Mouse (Mus musculus): Measurements from ENCODE around the gene Pou3f1. TPM values are rescaled to one million over a fixed set of nuclear protein-coding genes. Genes with fewer than 3 reads are reported as not detected.
"Not testable (repeated sequence)": the region's sequence is repeated elsewhere in the genome, so short reads cannot be mapped to it uniquely, and the experiment has no call there.

The Pou3f1 gene
- total RNA-seq, 1 experiment from 2014 or later: 0.11 TPM

DNA sequence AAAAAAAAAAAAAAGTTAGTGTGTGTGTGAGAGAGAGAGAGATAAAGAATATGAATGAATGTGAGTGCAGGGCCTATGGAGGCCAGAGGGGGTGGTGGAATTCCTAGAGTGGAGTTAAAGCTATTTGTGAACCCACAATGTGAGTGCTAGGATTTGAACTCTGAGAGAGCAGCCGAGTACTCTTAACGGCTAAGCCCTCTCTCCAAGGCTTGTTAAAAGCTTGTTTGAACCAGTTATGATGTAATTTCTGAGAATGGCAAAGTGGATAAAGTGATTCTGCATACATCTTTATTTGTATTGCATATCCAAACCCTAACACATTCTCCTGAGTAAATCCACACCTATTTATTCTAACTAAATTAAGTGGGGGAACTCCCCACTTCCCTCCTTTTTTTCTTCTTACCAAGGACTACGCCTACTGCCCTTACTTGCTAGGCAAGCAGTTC, 35.8 kb downstream of the Pou3f1 start:
- DNase-seq: no peak

DNA sequence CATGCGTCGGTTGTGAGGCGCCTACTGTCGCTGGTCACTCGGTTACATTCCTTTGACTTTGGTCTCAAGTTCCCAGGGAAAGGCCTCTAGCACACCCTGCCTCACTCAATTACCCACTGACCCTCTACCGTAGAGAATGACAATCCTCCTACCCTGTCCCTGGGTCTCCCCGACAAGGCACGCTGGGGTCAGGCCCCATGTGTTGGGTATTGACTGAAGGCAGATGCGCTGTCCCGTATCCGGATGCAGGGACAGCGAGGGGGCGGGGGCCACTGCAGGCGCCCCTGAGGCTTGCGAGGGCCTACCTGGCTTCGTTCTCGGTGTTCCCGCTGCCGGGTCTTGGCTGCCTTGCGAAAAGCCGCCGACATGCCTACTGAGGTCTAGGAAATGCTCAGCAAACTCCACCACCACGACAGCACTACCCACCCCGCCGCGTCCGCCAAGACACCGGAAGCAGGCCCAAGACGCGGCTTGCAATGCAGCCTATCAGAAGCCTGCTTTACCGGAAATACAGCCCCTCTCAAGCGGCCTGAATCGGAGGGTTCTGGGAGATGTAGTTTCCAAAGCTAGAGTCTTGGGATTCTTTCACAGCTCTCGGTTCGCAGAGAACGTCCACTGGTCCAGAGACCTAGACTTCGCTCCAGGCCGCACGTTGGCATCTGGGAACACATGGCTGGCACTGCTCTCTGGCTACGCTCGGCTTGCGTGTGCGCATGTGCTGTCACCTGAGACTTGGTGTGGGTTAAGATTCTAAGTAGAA, 36.7 kb downstream of the Pou3f1 start, which contains the start of gene Utp11:
Gene Utp11, minus strand, starts transcription at position 466 of the 760 bp plus-strand sequence.
- DNase-seq: peak; percentile 92

DNA sequence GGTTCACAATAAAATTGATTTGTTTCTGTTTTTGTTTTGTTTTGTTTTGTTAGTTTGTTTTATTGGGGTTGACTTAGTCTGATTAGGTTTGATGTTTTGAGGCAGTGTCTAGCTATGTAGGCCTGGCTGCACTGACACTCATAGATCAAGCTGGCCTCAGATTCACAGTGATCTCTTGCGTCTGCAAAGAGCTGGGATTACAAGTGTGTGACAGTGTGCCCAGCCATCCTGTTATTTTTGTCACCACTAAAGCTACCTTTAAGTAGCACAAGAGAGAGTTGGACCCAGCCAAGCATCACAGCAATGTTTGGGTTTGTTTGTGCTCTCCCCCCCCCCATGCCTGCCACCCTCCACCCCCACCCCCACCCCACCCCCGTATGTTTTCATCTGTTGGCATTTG, 38.0 kb downstream of the Pou3f1 start:
- DNase-seq: no peak

DNA sequence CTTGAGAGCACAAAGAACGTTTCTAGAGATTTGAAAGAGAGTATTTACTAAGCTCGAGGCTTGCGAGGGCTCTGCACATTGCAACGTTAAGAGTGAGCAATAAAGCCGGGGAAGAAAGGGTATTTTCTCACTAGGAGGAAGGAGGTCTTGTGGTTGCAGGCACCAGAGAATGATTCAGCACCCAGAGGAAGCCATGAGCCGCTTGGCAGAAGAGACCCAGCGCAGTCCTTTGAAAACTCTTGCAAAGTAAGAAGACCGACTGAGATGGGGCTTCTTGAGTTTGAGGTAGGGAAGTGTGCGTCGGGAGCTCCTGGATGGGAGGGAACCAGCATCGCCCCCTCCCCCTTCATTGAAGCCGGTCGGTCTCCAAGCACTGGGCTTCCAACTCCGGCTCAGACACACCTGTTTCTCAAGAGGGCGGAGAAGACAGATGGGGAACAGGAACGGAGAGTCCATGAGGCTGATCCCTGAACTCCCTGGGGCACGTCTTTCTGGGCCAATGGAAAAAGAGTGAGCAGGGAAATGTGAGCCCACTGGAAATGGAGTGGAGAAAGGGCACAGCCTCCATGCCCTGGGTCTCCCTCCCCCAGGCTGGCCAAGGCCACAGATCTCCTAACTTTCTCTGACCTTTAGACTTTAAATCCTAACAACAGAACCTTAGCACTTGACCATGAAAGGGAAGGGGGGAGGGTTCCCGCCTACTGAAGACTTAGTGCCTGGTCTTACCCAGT, 39.3 kb downstream of the Pou3f1 start:
- no peak for DNase-seq

DNA sequence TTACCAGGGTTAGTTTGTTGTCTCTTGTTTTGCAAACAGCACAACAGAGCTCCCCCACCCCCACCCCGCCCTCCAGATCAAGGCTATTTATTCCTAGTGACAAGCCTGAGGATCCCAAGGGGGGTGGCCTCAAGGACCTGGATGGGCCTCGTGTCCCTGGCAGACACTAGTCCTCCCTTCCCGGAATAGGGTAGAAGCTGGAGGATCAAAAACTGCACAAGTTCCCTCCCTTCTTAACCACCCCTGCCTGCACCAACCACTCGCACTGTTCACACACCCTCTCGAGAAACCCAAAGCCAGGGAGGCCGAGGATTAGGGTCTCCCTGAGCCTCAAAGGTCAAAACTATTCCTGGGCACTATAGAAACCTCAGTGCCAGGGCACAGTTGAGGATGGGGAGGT, 43.2 kb downstream of the Pou3f1 start:
- DNase-seq: peak; percentile 52

DNA sequence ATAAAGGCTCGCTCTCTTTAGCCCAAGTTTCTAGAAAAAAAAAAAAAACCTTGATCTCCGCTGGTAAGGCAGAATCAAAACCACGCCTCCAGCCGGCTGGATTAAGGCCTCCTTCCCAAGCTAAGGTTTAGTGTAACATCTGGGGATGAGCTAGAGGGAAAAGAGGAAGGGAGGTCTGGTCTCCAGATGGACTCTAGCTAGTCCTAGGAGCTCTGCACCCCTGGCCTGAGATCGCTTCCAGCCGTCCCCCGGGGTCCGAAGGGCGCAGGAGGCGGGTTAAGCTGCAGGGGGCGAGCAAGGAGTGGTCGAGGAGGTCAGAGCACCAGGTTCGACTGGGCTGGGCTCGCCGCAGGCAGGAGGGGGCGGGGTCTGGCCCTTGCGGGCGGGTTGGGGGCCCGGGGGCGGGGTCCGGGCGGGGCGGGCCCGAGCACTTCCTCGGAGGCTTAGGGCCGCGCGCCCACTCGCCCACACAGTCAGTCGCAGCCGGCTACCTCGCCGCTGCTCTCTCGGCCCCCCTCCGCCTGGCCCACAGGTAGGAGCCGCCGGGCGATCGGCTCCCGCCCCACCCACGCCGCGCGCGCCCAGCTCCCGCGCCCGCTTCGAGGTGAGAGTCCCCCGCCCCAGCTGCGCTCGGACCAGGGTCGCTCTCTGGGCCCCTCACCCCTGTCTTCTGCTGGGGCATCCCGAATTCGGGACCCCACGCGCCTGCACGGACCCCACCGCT, 43.8 kb downstream of the Pou3f1 start, which contains the start of gene Fhl3:
Gene Fhl3, plus strand, starts transcription at position 454 of the 724 bp plus-strand sequence.
- DNase-seq: peak; percentile 80

DNA sequence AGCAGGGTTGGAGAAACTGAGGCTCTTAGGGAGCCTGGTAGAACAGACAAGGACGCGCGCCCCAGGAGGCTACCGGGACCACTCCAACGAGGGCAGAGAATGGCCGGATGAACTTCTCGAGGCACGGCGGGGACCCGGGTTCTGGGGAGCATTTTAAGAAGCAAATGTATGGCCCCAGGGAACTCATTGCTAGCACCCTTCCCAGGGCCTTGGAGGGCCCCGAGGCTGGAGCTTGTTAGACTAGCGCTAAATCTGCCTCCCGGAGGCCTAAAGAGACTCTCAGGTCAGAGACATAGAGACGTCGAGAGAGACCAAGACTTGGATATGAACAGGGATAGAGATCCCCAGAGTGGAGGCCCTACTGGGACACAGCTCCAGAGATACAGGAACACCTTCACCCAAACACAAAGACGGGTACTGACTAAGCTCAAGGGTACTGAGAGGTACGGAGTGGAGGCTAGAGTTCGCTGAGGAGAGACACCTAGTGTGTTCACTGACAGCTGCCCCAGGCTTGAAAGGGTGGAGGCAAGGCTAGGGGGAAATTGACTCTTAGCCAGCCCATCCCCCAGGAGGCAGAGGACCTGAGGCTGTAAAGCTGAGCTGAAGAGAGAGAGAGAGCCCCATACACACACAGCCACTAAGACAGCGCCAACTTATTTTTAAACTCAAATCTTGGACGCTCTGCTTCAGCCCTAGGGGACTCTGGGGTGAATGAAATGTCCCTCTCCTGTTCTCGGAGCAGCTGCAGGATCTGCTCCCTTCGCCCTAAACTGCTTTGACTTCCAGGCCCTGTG, 44.6 kb downstream of the Pou3f1 start:
- DNase-seq: no peak

DNA sequence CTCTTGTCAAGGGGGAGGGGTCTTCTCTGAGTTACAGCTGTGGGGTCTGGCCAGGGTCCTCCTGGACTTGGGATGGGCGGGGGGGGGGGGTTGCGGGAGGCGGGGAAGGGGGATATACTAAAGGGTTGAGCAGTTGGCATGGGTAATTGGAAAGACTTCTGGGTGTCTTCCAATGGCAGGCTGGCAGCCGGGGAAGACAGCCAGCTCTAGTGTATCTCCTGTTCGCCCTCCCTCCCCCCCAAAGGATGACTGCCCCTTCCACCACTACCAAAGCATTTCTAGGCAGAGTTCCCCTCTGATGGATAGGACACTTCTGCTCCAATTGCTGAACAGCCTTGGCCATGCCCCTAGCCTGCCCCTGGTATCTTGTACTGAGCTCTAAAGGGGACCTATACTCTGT, 45.3 kb downstream of the Pou3f1 start:
- no peak for DNase-seq

DNA sequence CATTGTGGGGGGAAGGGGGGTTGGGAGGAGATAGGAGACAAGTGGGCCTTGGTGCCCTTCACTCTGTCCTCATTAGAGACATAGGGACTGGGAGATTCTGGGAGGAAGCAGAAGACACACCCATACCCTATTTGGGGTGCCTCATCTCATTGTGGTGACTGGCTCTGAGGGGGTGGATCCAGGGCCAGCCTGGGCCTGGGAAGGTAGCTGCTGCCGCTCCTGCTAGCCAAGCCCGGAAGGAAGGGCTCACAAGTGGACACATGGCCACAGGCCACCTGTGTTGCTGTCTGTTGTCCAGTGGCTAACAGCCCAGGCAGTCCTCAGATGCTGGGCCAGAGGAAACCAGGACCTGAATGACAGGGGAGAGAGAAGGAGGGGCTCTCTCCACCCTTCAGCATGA, 46.8 kb downstream of the Pou3f1 start:
- no peak for DNase-seq

DNA sequence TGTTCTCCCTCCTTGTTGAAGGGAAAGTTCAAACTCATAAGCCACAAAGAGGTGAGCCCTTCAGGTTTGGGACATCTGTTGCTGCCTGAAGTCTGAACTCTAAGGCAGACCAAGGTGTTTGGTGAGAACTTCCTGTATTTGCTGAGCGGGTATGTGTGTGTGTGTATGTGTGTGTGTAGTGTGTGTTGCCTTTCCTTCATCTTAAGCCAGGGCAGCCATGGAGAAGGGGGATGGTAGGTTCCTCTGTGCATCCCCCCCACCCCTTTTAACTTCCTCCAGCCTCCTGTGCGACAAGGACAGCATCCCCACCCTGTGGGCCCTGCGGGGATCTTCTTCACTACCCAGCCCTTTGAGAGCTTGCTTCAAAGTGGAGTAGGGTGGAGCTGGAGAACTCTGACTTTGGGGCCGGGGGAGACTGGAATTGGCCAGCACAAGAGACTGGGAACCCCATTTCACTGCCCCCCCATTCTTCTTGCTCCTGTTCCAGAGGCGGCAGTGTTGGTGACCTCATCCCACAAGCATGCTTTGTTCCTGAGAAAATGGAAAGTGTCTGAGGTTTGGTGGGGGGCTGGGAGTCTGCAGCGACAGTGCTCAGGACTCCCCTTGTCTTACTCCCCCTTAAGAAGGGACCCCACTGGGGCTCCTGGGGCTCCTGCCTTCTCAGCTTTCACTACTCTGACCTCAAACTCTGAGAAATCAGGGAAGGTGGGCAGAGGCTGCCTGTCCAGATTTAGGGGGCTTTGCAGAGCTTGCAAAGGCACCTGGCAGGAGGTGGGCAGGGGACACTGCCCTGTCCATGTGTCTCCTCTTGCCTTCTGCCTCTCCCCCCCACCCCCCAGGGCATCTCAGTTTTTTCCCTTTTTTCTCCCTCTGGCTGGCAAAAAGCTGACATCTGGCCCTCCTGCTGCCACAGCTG, 47.5 kb downstream of the Pou3f1 start:
- peak; percentile 55 for DNase-seq

DNA sequence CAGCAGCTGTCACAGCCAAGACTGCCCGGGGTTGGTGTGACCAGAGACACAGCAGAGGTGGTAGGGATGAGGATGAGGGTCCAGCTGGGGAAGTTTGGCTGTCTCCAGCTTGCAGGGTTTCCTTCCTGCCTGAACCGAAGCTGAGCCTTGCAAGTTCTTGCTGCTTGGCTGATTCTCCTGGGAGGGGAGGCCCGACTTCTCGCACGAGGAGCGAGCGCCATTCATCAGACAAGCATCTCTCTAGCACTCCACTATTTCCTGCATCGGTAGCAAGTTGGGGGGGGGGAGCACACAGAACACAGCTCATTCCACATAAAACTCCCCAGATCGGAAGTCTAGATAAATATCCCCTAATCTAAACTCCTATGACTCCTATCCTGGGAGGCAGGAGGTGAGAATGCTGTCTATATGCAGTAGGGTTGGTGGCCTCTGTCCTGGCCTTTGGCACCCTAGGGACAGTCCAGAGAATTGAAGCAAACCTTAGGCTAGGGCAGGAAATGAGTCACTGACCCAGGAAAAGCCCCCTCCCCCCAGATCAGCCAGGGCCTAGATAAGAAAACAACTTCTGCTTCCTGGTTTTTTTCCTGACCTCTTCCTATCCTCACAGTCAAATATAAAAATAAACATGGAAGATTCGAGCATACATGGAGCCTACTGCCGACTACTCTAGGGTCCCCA, 48.3 kb downstream of the Pou3f1 start:
- peak; percentile 57 for DNase-seq

DNA sequence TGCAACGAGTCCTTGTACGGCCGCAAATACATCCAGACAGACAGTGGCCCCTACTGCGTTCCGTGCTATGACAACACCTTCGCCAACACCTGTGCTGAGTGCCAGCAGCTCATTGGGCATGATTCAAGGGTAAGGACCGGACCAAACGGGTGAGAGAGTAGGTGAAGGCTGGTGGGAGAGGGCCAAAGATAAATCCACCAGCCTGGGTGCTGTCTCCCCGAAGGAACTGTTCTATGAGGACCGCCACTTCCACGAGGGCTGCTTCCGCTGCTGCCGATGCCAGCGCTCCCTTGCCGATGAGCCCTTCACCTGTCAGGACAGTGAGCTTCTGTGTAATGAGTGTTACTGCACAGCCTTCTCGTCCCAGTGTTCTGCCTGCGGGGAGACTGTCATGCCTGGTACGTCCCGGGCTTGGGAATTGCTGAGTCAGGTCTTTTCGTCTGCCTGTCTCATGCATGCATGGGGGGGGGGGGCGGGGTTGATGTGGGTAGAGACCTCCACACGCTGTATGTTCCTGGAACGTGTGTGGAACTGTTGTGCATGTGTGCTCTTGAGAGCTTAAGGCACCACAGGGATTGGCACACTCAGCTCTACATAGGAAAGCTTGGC, 49.2 kb downstream of the Pou3f1 start:
- no peak for DNase-seq

DNA sequence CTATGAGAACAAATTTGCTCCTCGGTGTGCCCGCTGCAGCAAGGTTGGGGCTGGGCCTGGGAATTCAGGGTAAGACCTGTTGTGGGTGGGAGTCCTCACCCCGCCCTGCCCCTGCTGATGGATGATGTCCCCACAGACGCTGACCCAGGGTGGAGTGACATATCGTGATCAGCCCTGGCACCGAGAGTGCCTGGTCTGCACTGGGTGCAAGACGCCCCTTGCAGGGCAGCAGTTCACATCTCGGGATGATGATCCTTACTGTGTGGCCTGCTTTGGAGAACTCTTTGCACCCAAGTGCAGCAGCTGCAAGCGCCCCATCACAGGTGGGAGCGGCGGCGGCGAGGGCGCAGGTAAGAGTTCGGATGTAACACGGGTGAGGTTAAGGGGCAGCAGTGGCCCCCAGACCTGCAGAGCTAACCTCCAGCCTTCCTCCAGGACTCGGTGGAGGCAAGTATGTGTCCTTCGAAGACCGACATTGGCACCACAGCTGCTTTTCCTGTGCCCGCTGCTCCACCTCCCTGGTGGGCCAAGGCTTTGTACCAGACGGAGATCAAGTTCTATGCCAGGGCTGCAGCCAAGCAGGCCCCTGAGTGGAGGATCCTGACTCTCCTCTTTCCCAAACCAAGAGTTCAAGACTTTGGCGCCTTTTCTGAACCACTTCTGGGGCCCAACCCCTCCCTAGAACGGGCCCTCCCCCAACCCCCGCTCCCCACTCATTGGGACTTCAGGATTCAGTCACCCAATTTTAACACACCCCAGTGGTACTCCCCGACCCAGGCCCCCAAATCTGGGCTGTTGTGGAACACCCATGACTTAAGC, 51.0 kb downstream of the Pou3f1 start:
- not testable (repeated sequence) for DNase-seq

DNA sequence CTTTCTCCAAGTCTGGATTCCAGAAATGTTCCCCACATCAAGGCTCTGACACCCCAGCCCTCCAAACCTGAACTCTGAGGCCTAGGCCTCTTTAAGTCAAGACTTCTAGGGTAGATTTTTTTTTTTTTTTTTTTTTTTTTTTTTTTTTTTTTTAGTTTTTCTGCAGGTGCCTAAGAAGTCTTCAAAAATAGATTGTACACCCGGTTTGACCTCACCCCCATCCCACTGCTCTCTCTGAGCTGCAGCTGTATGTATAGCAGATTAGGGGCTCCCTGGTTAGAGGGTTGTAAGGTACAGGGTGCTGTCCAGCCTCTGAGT, 51.6 kb downstream of the Pou3f1 start:
- not testable (repeated sequence) for DNase-seq

DNA sequence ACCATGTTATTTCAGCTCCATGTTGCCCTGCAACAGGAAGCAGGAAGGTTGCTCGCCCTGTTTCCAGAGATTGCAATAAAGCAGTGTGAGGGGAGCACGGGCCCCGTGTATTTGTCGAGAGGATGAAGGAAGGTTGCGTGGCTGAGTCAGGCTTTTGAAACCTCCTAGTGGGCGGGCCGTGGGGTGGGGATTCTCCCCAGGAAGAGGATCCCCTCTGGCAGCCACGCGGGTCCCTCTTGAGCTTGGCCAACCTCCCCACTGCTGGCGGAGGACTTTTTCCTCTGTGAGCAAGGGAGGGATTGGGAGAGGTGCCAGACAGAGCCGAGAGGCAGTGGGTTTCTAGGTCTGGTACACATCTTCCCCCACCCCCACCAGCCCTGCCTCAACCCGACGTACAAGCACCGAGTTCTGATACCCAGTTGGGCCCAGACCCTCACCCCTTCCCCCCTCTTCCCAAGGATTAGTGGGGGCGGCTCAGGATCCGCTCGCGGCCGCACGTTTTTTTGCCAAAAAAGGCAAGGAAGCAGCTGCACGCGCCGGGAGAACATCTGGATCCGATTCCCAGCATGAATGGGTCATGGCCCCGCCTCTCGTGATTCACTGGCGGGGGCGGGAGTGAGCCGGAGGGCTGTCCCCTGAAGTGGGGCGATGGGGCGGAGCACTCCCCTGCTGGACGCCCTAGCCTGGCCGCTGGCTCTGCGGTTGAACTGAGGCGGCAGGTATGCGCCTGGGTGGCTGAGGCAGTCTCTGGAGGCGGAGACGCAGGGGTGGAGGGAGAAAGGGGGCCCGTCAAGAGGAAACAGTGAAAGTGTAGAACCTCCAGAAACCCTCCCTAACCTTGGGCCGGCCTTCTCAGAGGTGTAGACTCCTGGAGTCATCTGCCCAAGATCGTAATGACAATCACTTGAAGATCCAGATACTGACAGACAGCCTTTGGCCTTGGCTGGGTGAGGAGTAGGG, 52.2 kb downstream of the Pou3f1 start:
- peak; percentile 96 for DNase-seq

DNA sequence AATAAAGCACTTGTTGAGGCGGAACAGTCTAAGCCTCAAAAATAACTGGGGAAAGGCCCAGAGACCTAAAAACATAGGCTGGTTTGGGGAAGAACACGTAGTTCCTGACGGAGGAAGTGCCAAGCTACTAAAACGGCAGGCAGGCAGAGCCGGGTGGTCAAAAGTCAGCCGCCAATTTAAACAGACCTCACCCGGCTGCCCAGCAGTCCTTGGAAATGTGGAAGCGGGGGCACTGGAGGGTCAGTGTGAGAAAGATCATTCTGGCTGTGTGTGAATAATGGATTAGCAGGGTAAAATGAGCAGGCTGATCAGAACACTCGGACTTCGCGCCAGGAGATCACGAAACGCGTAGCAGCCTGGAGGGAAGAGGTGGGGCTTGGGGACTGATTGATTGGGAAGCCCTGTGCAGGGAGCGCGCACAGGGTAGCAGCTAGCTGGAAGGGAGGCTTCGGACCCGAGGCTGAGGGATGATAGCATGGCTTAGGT, 53.4 kb downstream of the Pou3f1 start:
- peak; percentile 65 for DNase-seq
